Mouse (Mus musculus): ENCODE measurements at regions not wholly inside any gene's neighbourhood (a gene's known extent, or its start where the extent isn't known, plus 50 kb on each side); places are given as distances from the start of the nearest gene placed in this dataset.

- no peak for TF ChIP-seq EP300 (IDR thresholded peaks at IDR 0.05)
- peak; percentile 23; the same call in 1 of the 2 replicates for TF ChIP-seq CTCF (IDR thresholded peaks at IDR 0.05)
Observed at GRCm38 (mm10) chr12:71767896-71768295, 63.0 kb upstream of the Daam1 start.

All from lung, postnatal 0 days (tissue).